Mouse (Mus musculus) ES-Bruce4 (cell line): ENCODE measurements around the gene Dmd.

Experiments
- CTCF ChIP-seq: IDR thresholded peaks from one replicate; pipeline ENCODE4 v1.8.1; 2011; ENCODE audit warnings: low read depth, low read length
- EP300 ChIP-seq: IDR thresholded peaks from 2 replicates; pipeline ENCODE4 v1.6.1; 2011; ENCODE audit warnings: low read depth, low read length; ENCODE audit not compliant: insufficient read depth

DNA sequence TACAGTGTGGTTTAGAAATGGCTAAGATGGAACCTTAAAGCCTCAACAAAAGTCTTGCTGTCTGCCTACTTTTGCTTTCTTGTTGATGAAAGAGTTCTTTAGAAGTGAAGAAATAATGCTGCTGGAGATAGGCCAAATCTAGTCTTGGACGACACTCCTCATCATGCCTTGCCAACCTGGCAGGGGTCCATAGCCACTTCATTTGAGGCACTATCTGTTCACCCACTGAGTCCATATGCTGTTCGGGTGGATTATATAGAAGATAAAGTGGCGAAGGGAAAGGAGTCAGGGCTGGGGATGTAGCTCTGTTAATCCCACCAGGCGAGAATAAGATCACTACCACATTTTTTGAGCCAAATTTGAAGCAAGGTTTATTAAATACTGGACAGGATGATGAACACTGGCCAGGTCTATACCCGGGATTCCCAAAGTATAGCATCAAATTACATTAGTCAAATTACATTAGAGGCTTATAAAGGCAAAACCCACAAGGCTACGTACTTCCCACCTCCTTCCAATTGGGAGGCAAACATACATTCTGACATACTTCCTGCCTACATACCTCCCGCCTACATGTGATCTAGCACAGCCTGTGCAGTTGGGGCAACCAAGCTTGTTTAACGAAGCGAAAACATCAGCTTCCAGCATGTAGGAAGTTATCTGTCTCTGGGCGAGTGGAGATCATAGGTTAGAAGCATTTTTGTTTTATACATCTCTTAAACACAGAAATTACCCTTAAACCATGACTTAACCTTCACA, 1984.2 kb downstream of the Dmd start:
- TF ChIP-seq CTCF = no peak
- no peak for TF ChIP-seq EP300
